Mouse (Mus musculus) cortical plate, adult 2 months (tissue): ENCODE results near the gene R3hdm2.

Experiments used
- CTCF ChIP-seq: fragments of 200-500 bp; IDR thresholded peaks from 2 replicates; pipeline ENCODE4 v1.5.1; 2011; ENCODE audit warnings: mild to moderate bottlenecking, control low read depth, low read length; ENCODE audit not compliant: insufficient read depth; ENCODE audit errors: extremely low read depth
- POLR2A ChIP-seq: fragments of 200-500 bp; IDR thresholded peaks from 2 replicates; pipeline ENCODE4 v1.6.1; 2011; ENCODE audit warnings: mild to moderate bottlenecking, low read length, control low read depth; ENCODE audit not compliant: insufficient read depth; ENCODE audit errors: extremely low read depth

- TF ChIP-seq POLR2A = no peak
- no peak for TF ChIP-seq CTCF
Observed at GRCm38 (mm10) chr10:127543916-127544315, 163.8 kb downstream of the R3hdm2 start.
